In genomic region chr9:121916102-121916501, GRCm38 (mm10) we compare ENCODE assay signal across 22 mouse cellular contexts. TPM values are rescaled to one million over a fixed set of nuclear protein-coding genes. Genes with fewer than 3 reads are reported as not detected.
DNase-seq lines count a peak whose midpoint lies in the region; ATAC-seq and TF ChIP-seq lines count a peak whose summit lies in the region.
"Had no signal": no experiment of that assay in that cellular context is flagged by ENCODE, and none has a peak within 500 bp of the region (broad histone marks: within the 10 kb centered on the region; RNA-seq: fewer than 3 reads in every experiment).

Gene Cyp8b1, minus strand, starts transcription at chr9:121916305.

- peak; percentile 13 for DNase-seq in heart, postnatal 0 days (ENCODE audit: low spot score)
- DNase-seq in heart, postnatal 4 days: no peak
- no peak for DNase-seq in midbrain, embryonic 10.5 days (ENCODE audit: low spot score)
- no peak for DNase-seq in midbrain, embryonic 11.5 days (ENCODE audit: low spot score, missing footprints)
- peak; percentile 17 to 21 for DNase-seq in kidney, postnatal 36 days
- no peak for DNase-seq in lung, postnatal 0 days (ENCODE audit: low spot score)
- DNase-seq: cerebellum, postnatal 14 days; embryo, embryonic 11 days; gastrocnemius, postnatal 14 days; heart, adult 2 months; left cerebral cortex, postnatal 4 days; lung, adult 18-20 months; right cerebral cortex, postnatal 25 days; thymus, postnatal 36 days had no signal

- H3K4me3 ChIP-seq in heart, postnatal 0 days (ENCODE audit: low read depth, low read length): no peak within 1 kb of the TSS
- H3K4me3 ChIP-seq in midbrain, embryonic 10.5 days: no peak within 1 kb of the TSS
- H3K4me3 ChIP-seq in midbrain, embryonic 11.5 days (ENCODE audit: low read depth, low read length): no peak within 1 kb of the TSS
- no peak within 1 kb of the TSS for H3K4me3 ChIP-seq in forebrain, embryonic 16.5 days (replicated peaks; ENCODE audit: low read length)
- H3K4me3 ChIP-seq in lung, postnatal 0 days (ENCODE audit: low read depth, low read length): no peak within 1 kb of the TSS
- H3K4me3 ChIP-seq: embryonic facial prominence, embryonic 15.5 days; heart, adult 2 months; hindbrain, embryonic 13.5 days; midbrain, embryonic 12.5 days; neural tube, embryonic 13.5 days had no signal

- WGBS in heart, postnatal 0 days: 58% methylated on average over 8 of the region's 8 CpGs
- 88% methylated on average over 8 of the region's 8 CpGs for WGBS in midbrain, embryonic 10.5 days
- WGBS in midbrain, embryonic 11.5 days: 84% methylated on average over 8 of the region's 8 CpGs
- 80% methylated on average over 8 of the region's 8 CpGs for WGBS in forebrain, embryonic 16.5 days
- WGBS in lung, postnatal 0 days: 74% methylated on average over 8 of the region's 8 CpGs

- no peaks in the 10 kb centered on the region for H3K9me3 ChIP-seq in heart, postnatal 0 days (replicated peaks; ENCODE audit: control insufficient read depth, low read length)
- H3K9me3 ChIP-seq in midbrain, embryonic 10.5 days (replicated peaks): no peaks in the 10 kb centered on the region
- no peaks in the 10 kb centered on the region for H3K9me3 ChIP-seq in midbrain, embryonic 11.5 days (ENCODE audit: control insufficient read depth, low read length)
- H3K9me3 ChIP-seq in forebrain, embryonic 16.5 days (ENCODE audit: control insufficient read depth, low read length): no peaks in the 10 kb centered on the region
- no peaks in the 10 kb centered on the region for H3K9me3 ChIP-seq in lung, postnatal 0 days (ENCODE audit: low read length)
- H3K9me3 ChIP-seq: embryonic facial prominence, embryonic 15.5 days; hindbrain, embryonic 13.5 days; midbrain, embryonic 12.5 days; neural tube, embryonic 13.5 days had no signal

- H3K4me2 ChIP-seq in heart, postnatal 0 days (ENCODE audit: low read depth, low read length): no peak within 1 kb of the TSS
- no peak within 1 kb of the TSS for H3K4me2 ChIP-seq in midbrain, embryonic 11.5 days
- no peak within 1 kb of the TSS for H3K4me2 ChIP-seq in forebrain, embryonic 16.5 days (ENCODE audit: low read length)
- no peak within 1 kb of the TSS for H3K4me2 ChIP-seq in lung, postnatal 0 days (replicated peaks; ENCODE audit: low read depth, low read length)
- H3K4me2 ChIP-seq: embryonic facial prominence, embryonic 15.5 days; hindbrain, embryonic 13.5 days; midbrain, embryonic 12.5 days; neural tube, embryonic 13.5 days had no signal

- H3K36me3 ChIP-seq in heart, postnatal 0 days (replicated peaks; ENCODE audit: control insufficient read depth, insufficient read depth, low read length): no peaks in the 10 kb centered on the region
- H3K36me3 ChIP-seq in midbrain, embryonic 10.5 days: no peaks in the 10 kb centered on the region
- H3K36me3 ChIP-seq in midbrain, embryonic 11.5 days (ENCODE audit: control insufficient read depth, insufficient read depth, low read length): no peaks in the 10 kb centered on the region
- no peaks in the 10 kb centered on the region for H3K36me3 ChIP-seq in forebrain, embryonic 16.5 days (ENCODE audit: control insufficient read depth, insufficient read depth)
- H3K36me3 ChIP-seq in lung, postnatal 0 days (ENCODE audit: insufficient read depth, low read length): no peaks in the 10 kb centered on the region
- H3K36me3 ChIP-seq: embryonic facial prominence, embryonic 15.5 days; hindbrain, embryonic 13.5 days; midbrain, embryonic 12.5 days; neural tube, embryonic 13.5 days had no signal

- ATAC-seq in heart, postnatal 0 days (ENCODE audit: insufficient read depth, low read depth): peak; percentile 40; the same call in 1 of the 2 replicates
- ATAC-seq in midbrain, embryonic 11.5 days (ENCODE audit: low FRiP score): no peak
- ATAC-seq in forebrain, embryonic 16.5 days: no peak
- no peak for ATAC-seq in erythroid progenitor cell, adult 5-6 weeks (replicated peaks; ENCODE audit: low FRiP score, poor library complexity, severe bottlenecking)
- ATAC-seq in lung, postnatal 0 days: no peak

- no peaks in the 10 kb centered on the region for H3K4me1 ChIP-seq in heart, postnatal 0 days (ENCODE audit: control insufficient read depth, insufficient read depth)
- peaks cover 4% of the 10 kb centered on the region; the same call in 1 of the 2 replicates for H3K4me1 ChIP-seq in midbrain, embryonic 10.5 days
- no peaks in the 10 kb centered on the region for H3K4me1 ChIP-seq in midbrain, embryonic 11.5 days (ENCODE audit: control insufficient read depth, insufficient read depth, low read length)
- H3K4me1 ChIP-seq in forebrain, embryonic 16.5 days (replicated peaks; ENCODE audit: control insufficient read depth, insufficient read depth, low read length): no peaks in the 10 kb centered on the region
- no peaks in the 10 kb centered on the region for H3K4me1 ChIP-seq in lung, postnatal 0 days (ENCODE audit: insufficient read depth, low read depth, low read length)
- H3K4me1 ChIP-seq: embryonic facial prominence, embryonic 15.5 days; hindbrain, embryonic 13.5 days; midbrain, embryonic 12.5 days; neural tube, embryonic 13.5 days had no signal

- H3K27me3 ChIP-seq in heart, postnatal 0 days (ENCODE audit: control insufficient read depth, insufficient read depth, low read length): no peaks in the 10 kb centered on the region
- H3K27me3 ChIP-seq in midbrain, embryonic 10.5 days (ENCODE audit: low read depth, poor library complexity, severe bottlenecking): no peaks in the 10 kb centered on the region
- no peaks in the 10 kb centered on the region for H3K27me3 ChIP-seq in midbrain, embryonic 11.5 days (ENCODE audit: control insufficient read depth, insufficient read depth, low read length)
- H3K27me3 ChIP-seq in forebrain, embryonic 16.5 days (replicated peaks; ENCODE audit: control insufficient read depth, insufficient read depth, low read length): no peaks in the 10 kb centered on the region
- no peaks in the 10 kb centered on the region for H3K27me3 ChIP-seq in lung, postnatal 0 days (replicated peaks; ENCODE audit: insufficient read depth, low read length)
- H3K27me3 ChIP-seq: CH12.LX; embryonic facial prominence, embryonic 15.5 days; hindbrain, embryonic 13.5 days; neural tube, embryonic 13.5 days had no signal

- H3K27ac ChIP-seq in heart, postnatal 0 days (ENCODE audit: low read depth): 0 out of 2 replicates have a peak within 1 kb of the TSS, but pooled peaks have one; percentile 11
- H3K27ac ChIP-seq in midbrain, embryonic 10.5 days (replicated peaks): 0 out of 2 replicates have a peak within 1 kb of the TSS, but pooled peaks have one; percentile 17
- H3K27ac ChIP-seq in midbrain, embryonic 11.5 days (ENCODE audit: low read depth, low read length): no peak within 1 kb of the TSS
- H3K27ac ChIP-seq in forebrain, embryonic 16.5 days (ENCODE audit: low read length): no peak within 1 kb of the TSS
- no peak within 1 kb of the TSS for H3K27ac ChIP-seq in lung, postnatal 0 days (ENCODE audit: low read length)
- H3K27ac ChIP-seq: embryonic facial prominence, embryonic 15.5 days; heart, adult 2 months; hindbrain, embryonic 13.5 days; midbrain, embryonic 12.5 days; neural tube, embryonic 13.5 days had no signal

- no peak for TF ChIP-seq EP300 in heart, postnatal 0 days (IDR thresholded peaks at IDR 0.05; ENCODE audit: low read depth)
- no peak for TF ChIP-seq EP300 in lung, postnatal 0 days (IDR thresholded peaks at IDR 0.05)

- no peak for TF ChIP-seq CTCF in heart, postnatal 0 days (IDR thresholded peaks at IDR 0.05; ENCODE audit: low read depth)
- no peak for TF ChIP-seq CTCF in lung, postnatal 0 days (IDR thresholded peaks at IDR 0.05)

- no peak within 1 kb of the TSS for H3K9ac ChIP-seq in heart, postnatal 0 days (replicated peaks; ENCODE audit: low read depth, low read length)
- no peak within 1 kb of the TSS for H3K9ac ChIP-seq in midbrain, embryonic 11.5 days (ENCODE audit: low read length)
- H3K9ac ChIP-seq in forebrain, embryonic 16.5 days (replicated peaks; ENCODE audit: low read depth, low read length): no peak within 1 kb of the TSS
- H3K9ac ChIP-seq in lung, postnatal 0 days (replicated peaks; ENCODE audit: low read depth): no peak within 1 kb of the TSS
- H3K9ac ChIP-seq: embryonic facial prominence, embryonic 15.5 days; hindbrain, embryonic 13.5 days; midbrain, embryonic 12.5 days; neural tube, embryonic 13.5 days had no signal

RNA-seq across cellular contexts. Expression of gene Cyp8b1, which starts in this region (rescaled TPM):
- not detected in 2 replicates for total RNA-seq in heart, postnatal 0 days (2014; rRNA removed; ENCODE audit: low replicate concordance)
- not detected in 2 replicates for polyA plus RNA-seq in heart, postnatal 0 days (2015; fragmentation: Nextera tagmentation; extraction: Ambion mirVana)
- not detected for total RNA-seq in heart, postnatal 4 days (2021)
- not detected in 2 replicates for polyA plus RNA-seq in midbrain, embryonic 10.5 days (2016; fragmentation: Nextera tagmentation; extraction: Ambion mirVana)
- polyA plus RNA-seq in midbrain, embryonic 11.5 days (2014; fragmentation: Nextera tagmentation; extraction: Ambion mirVana): not detected in 2 replicates
- polyA plus RNA-seq in forebrain, embryonic 16.5 days (2015; fragmentation: Nextera tagmentation; extraction: Ambion mirVana): not detected in 2 replicates
- total RNA-seq in erythroid progenitor cell, adult 5-6 weeks (2015; ENCODE audit: low replicate concordance): not detected in 2 replicates
- not detected in 2 replicates for total RNA-seq in erythroid progenitor cell, adult 5-6 weeks (2017; ENCODE audit: low replicate concordance)
- 0.10 and 0.18 TPM in 2 replicates for polyA plus RNA-seq in lung, postnatal 0 days (2015; fragmentation: Nextera tagmentation; extraction: Ambion mirVana)
- total RNA-seq: CH12.LX; gastrocnemius, postnatal 14 days; heart, adult 2 months; left cerebral cortex, postnatal 4 days had no signal
- polyA plus RNA-seq: embryonic facial prominence, embryonic 15.5 days; forebrain, embryonic 11.5 days; hindbrain, embryonic 13.5 days; midbrain, embryonic 12.5 days; neural tube, embryonic 13.5 days had no signal

Comparison
In these comparisons a context has a peak if more than half of its experiments do, and no peak if none do; other contexts are left out.
1. Peak in DNase-seq, ATAC-seq and H3K27ac ChIP-seq in heart, postnatal 0 days; RNA of the gene not detected or under 1 TPM.
2. DNase-seq: peak in kidney, postnatal 36 days (2 of 2); none in heart, postnatal 4 days (single experiment), midbrain, embryonic 10.5 days (single experiment), midbrain, embryonic 11.5 days (single experiment) and lung, postnatal 0 days (single experiment).